Mouse (Mus musculus) intestine, embryonic 16.5 days (tissue): ENCODE results near the gene Mmp9. TPM values are rescaled to one million over a fixed set of nuclear protein-coding genes. Genes with fewer than 3 reads are reported as not detected.

Experiments
- ATAC-seq: fragments of 200-750 bp; cut with Nextera tagmentation; 2 replicates; pipeline ENCODE4 v1.8.0; 2017; ENCODE audit warnings: moderate TSS enrichment, moderate library complexity
- H3K27ac ChIP-seq: fragments of 300-500 bp; sonication (generic); 2 replicates; pipeline ENCODE4 v1.5.1; 2014; ENCODE audit warnings: mild to moderate bottlenecking, low read length
- H3K27me3 ChIP-seq: fragments of 300-500 bp; sonication (generic); replicated peaks from 2 replicates; pipeline ENCODE4 v1.6.1; 2014; ENCODE audit warnings: low read length, control low read depth, mixed read lengths; ENCODE audit not compliant: control insufficient read depth, insufficient read depth
- H3K36me3 ChIP-seq: fragments of 300-500 bp; sonication (generic); 2 replicates; pipeline ENCODE4 v1.6.1; 2014; ENCODE audit warnings: low read length, control low read depth; ENCODE audit not compliant: control insufficient read depth, insufficient read depth
- H3K4me1 ChIP-seq: fragments of 300-500 bp; sonication (generic); 2 replicates; pipeline ENCODE4 v1.6.1; 2014; ENCODE audit warnings: low read length, control low read depth, mixed read lengths; ENCODE audit not compliant: control insufficient read depth, insufficient read depth
- H3K4me2 ChIP-seq: fragments of 300-500 bp; sonication (generic); 2 replicates; pipeline ENCODE4 v1.6.1; 2014; ENCODE audit warnings: low read depth, low read length, control low read depth
- H3K4me3 ChIP-seq: fragments of 300-500 bp; sonication (generic); 2 replicates; pipeline ENCODE4 v1.5.1; 2014; ENCODE audit warnings: mild to moderate bottlenecking, low read length
- H3K9ac ChIP-seq: fragments of 300-500 bp; sonication (generic); 2 replicates; pipeline ENCODE4 v1.6.1; 2014; ENCODE audit warnings: low read depth, low read length
- H3K9me3 ChIP-seq: fragments of 300-500 bp; sonication (generic); 2 replicates; pipeline ENCODE4 v1.6.1; 2016; ENCODE audit warnings: low read length, control low read depth; ENCODE audit not compliant: control insufficient read depth
- WGBS: fragments of 180-500 bp; shearing (Covaris S2); extraction: QIAGEN DNeasy Blood & Tissue Kit; methylation state at CpG from one replicate; pipeline ENCODE4 v1.1.7; 2014; 5-methylcytosine and 5-hydroxymethylcytosine counted together
- polyA plus RNA-seq: library from polyadenylated mRNA; unstranded; fragments of >200 nt; fragmentation: Nextera tagmentation; extraction: Ambion mirVana; gene quantifications from 2 replicates; pipeline ENCODE4 v1.2.1, GENCODE M21; 2015

The Mmp9 gene
- polyA plus RNA-seq, 1 experiment from 2014 or later: 7.6 TPM

DNA sequence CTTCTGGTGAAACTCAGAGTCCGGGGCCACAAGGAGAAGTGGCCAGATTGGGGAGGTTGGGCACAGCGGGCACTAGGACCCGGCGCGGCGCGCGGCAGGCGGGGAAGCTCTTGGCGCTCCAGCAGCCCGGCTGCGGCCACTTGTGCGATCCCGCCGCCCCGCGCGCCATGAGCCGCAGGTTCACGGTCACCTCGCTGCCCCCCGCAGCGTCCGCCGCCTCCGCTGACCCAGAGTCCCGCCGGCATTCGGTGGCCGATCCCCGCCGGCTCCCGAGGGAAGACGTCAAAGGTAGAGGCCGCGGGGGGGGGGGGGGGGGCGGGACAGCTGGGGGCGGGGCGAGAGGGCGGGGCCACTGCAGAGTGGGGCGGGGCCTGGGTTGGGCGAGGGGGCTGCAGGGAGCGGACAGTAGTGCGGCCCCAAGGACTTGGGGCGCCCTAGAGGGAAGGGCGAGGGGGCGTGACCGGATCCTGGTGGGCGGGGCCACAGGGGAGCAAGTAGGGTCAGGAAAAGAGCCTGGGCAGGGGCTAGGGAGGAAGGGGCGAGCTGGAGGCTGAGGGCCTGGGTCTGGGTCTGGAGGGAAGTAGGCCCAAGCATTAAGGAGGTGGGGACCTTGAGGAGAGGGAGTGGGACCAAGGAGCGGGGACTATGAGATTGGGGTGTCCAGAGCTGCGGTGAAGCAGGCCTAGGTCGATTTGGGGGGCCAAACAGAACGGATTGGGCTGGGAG is 20.3 kb downstream of the Mmp9 start, which contains the start of gene Slc12a5:
Gene Slc12a5 (plus strand): TSS at position 87 of the 726 bp plus-strand sequence.
- peak; percentile 79 for ATAC-seq
- H3K4me2 ChIP-seq: peak within 1 kb of the TSS; percentile 85
- H3K27me3 ChIP-seq: 0 out of 2 replicates have a peak, but pooled peaks cover 3% of the 10 kb centered on the region
- no peak within 1 kb of the TSS for H3K27ac ChIP-seq
- H3K4me1 ChIP-seq: peaks cover 7% of the 10 kb centered on the region; the same call in 1 of the 2 replicates
- no peaks in the 10 kb centered on the region for H3K36me3 ChIP-seq
- WGBS: 1% methylated on average over 43 of the region's 54 CpGs
- H3K4me3 ChIP-seq: peak within 1 kb of the TSS; percentile 59
- peaks cover 4% of the 10 kb centered on the region; the same call in 1 of the 2 replicates for H3K9me3 ChIP-seq
- peak within 1 kb of the TSS; percentile 62 for H3K9ac ChIP-seq

DNA sequence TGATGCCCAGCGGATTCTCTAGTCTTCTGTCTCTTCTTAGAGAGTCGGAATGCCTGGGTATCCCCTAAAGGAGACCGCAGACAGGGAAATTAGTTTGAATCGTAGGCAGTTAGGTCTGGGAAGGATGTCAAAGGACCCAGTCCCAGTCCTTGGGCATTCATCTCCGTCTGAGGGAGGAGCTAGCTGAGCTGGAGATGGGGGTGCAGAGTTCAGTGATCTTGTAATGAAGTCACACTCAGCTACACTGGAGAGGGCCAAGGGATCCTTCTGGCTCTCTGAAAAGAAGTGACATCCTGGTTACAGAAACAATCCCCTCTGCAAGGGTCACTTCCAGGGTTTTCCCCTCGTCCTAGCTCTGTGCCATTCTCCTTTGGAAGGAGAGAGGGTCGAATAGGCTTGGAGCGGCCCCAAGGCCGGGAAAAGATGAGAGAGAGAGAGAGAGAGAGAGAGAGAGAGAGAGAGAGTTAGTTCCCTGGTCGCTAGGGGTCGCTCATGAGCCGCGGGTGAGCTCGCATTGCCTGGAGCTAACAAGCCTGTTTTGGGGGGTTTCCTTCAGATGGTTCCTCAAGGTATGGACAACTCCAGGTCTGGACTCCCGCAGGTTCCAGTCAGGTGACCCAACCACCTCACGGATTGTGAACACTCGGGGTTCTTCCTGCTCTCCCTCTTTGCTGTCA is 21.1 kb downstream of the Mmp9 start:
- WGBS: 11% methylated on average over 17 of the region's 17 CpGs
- H3K27me3 ChIP-seq: peaks cover 6% of the 10 kb centered on the region
- H3K4me3 ChIP-seq: no peak overlapping the region
- H3K4me1 ChIP-seq: peaks cover 7% of the 10 kb centered on the region; the same call in 1 of the 2 replicates
- no peak overlapping the region for H3K9ac ChIP-seq
- H3K36me3 ChIP-seq: no peaks in the 10 kb centered on the region
- no peak overlapping the region for H3K27ac ChIP-seq
- ATAC-seq: peak; percentile 47
- peak overlapping the region; percentile 85; the same call in 1 of the 2 replicates for H3K4me2 ChIP-seq
- H3K9me3 ChIP-seq: peaks cover 4% of the 10 kb centered on the region; the same call in 1 of the 2 replicates

DNA sequence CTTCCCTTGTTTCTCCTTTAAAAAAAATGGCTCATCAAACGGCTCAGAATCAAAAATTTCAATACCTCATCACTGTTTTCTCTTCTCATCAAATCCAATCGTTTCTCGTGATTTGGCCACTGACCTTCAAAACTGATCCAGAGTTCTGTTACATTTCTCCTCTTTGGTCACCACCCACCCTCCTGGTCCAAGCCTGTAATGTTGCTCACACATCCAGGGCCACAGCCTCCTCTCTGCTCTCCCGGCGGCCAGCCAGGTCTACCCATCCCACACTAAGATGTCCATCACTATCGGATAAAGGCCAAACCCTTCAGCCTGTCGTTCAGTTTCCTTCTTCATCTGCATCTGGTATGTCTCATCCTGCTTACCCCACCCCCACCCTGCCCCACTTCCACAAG is 21.6 kb downstream of the Mmp9 start:
- Histone ChIP-seq H3K9me3 (peaks cover 4% of the 10 kb centered on the region; the same call in 1 of the 2 replicates), H3K4me1 (peaks cover 7% of the 10 kb centered on the region; the same call in 1 of the 2 replicates), H3K36me3 (no peaks in the 10 kb centered on the region), H3K4me3 (no peak overlapping the region), H3K9ac (no peak overlapping the region), H3K27ac (no peak overlapping the region), H3K4me2 (no peak overlapping the region), H3K27me3 (peaks cover 12% of the 10 kb centered on the region)
- WGBS: 40% methylated on average over 7 of the region's 7 CpGs
- ATAC-seq: no peak

DNA sequence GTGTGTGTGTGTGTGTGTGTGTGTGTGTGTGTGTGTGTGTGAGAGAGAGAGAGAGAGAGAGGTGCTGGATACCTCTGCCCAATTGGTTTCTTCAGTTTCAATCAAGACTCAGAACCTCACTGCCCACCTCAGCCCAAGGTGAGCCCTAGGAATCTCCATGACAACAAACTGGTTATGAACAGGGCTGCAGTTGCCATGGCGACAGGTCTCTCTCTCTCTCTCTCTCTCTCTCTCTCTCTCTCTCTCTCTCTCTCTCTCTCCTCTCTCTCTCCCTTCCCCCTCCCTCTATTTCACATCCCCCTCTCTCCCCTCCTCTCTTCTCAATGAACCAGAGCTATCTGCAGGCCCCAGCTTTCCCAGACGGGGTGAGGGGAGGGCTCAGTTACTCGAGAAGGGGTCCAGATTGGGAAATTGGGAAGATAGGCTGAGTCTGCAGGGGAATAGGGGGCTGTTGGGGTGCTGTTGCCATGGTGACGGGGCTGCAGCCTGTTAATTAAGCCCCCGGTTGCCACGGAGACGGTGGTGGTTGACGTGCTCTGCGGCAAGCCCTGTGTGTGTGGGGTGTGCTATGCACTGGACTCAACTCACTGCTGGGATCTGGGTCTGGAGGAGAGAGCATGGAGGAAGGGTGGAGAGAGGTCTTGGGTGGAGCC is 23.8 kb downstream of the Mmp9 start:
- Histone ChIP-seq H3K9ac (no peak overlapping the region), H3K36me3 (no peaks in the 10 kb centered on the region), H3K27ac (no peak overlapping the region), H3K4me1 (peaks cover 14% of the 10 kb centered on the region), H3K4me3 (no peak overlapping the region), H3K4me2 (no peak overlapping the region), H3K27me3 (peaks cover 33% of the 10 kb centered on the region), H3K9me3 (no peaks in the 10 kb centered on the region)
- WGBS: 40% methylated on average over 9 of the region's 9 CpGs
- no peak for ATAC-seq

DNA sequence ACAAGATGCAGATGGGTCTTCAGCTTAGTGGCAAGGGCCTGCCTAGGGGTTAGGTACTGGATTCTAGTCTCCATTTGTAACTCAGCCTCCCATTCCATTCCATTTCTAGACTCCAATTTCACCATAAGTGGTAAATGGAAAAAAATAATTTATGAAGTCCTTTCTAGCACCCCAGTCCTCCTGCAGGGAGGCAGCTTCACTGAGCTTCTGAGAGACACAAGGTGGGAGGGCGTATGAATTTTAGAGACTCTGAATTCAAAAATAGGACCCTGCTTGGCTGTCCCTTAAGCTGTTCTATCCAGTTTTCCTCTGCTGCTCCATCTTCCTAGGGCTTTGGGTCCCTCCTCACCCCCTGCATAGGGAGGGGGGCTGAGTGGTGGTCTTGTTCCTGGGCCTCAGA is 24.4 kb downstream of the Mmp9 start:
- no peak for ATAC-seq
- Histone ChIP-seq H3K27ac (no peak overlapping the region), H3K9me3 (no peaks in the 10 kb centered on the region), H3K9ac (no peak overlapping the region), H3K4me3 (no peak overlapping the region), H3K4me2 (no peak overlapping the region), H3K27me3 (peaks cover 39% of the 10 kb centered on the region), H3K4me1 (peaks cover 14% of the 10 kb centered on the region), H3K36me3 (no peaks in the 10 kb centered on the region)
- WGBS: 93% methylated on average over 1 of the region's 1 CpGs

DNA sequence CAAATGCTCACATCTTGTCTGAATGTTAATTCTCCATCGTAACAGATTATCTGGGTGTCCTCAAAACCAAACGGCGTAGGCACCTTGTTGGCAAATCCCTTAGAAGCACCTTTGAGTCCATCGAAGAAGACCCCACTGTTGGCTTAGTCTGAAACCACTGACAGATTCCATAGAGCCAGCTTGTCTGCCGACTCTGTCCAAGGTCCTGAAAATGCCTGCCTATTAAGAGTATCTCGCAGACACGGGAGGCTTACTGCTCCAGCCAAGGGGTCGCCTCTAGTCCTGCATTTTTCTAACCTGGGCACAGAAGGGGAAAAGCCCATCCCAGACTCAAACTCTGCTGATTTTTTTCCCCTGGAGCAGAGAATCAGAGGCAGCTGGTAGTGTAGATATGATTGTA is 25.8 kb downstream of the Mmp9 start:
- Histone ChIP-seq H3K4me1 (peaks cover 7% of the 10 kb centered on the region), H3K27ac (no peak overlapping the region), H3K9ac (no peak overlapping the region), H3K4me2 (no peak overlapping the region), H3K4me3 (no peak overlapping the region), H3K9me3 (no peaks in the 10 kb centered on the region), H3K36me3 (no peaks in the 10 kb centered on the region), H3K27me3 (peaks cover 53% of the 10 kb centered on the region)
- 17% methylated on average over 8 of the region's 8 CpGs for WGBS
- no peak for ATAC-seq

DNA sequence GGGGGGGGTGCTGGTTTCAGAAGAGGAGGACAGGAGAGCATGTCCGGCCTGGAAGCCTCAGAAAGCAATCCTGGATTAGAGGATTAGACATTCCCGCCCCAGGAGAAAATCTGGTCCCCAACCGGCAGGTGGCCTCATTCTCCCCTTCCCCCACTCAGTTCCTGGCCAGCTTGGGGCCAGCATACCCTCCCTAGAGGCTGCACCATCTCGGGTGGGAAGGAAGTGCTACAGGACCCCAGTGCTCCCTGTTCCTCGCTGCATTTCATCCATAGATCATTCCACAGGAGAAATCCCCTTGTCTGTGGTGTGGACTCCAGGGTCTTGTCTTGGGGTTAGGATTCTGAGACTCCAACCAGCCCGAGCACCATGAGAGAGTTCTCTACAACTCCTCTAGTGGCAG is 26.6 kb downstream of the Mmp9 start:
- H3K9ac ChIP-seq: no peak overlapping the region
- H3K36me3 ChIP-seq: no peaks in the 10 kb centered on the region
- peaks cover 7% of the 10 kb centered on the region for H3K4me1 ChIP-seq
- H3K9me3 ChIP-seq: no peaks in the 10 kb centered on the region
- no peak overlapping the region for H3K4me3 ChIP-seq
- ATAC-seq: no peak
- no peak overlapping the region for H3K27ac ChIP-seq
- peaks cover 56% of the 10 kb centered on the region for H3K27me3 ChIP-seq
- 14% methylated on average over 6 of the region's 6 CpGs for WGBS
- H3K4me2 ChIP-seq: no peak overlapping the region

DNA sequence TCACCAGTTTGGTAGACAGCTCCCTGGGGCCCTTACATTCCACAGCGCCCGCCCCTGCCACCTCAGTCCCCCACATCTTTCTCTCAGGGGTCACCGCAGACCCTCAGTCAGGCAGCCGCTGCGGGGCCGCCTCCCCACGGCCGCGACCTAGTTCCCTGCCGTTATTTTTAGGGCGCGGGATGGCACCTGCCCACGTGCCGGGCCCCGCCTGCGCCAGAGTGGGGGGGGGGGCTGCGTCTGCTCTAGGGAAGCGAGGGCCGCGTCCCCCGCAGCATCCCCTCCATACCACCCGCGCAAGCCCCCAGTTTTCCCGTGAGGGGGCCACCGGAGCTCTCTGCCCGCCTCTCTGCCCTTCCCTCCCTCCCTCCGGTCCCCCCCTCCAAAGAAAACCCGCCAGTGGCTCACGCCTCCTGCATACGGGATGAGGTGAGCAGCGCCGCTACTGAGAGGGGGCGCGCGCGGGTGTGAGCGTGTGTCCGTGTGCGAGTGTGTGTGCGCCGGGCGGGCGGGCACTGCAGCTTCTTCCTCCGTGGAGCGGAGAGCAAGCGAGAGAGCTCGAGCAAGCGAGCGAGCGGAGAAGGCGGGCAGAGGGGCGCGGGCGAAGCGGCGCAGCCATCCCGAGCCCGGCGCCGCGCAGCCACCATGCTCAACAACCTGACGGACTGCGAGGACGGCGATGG is 27.3 kb downstream of the Mmp9 start:
- H3K36me3 ChIP-seq: no peaks in the 10 kb centered on the region
- H3K27me3 ChIP-seq: peaks cover 60% of the 10 kb centered on the region
- WGBS: 2% methylated on average over 64 of the region's 65 CpGs
- no peak overlapping the region for H3K27ac ChIP-seq
- no peak overlapping the region for H3K9ac ChIP-seq
- peak overlapping the region; percentile 36 for H3K4me3 ChIP-seq
- peak overlapping the region; percentile 58 for H3K4me2 ChIP-seq
- ATAC-seq: peak; percentile 13; the same call in 1 of the 2 replicates
- peaks cover 7% of the 10 kb centered on the region for H3K4me1 ChIP-seq
- no peaks in the 10 kb centered on the region for H3K9me3 ChIP-seq

DNA sequence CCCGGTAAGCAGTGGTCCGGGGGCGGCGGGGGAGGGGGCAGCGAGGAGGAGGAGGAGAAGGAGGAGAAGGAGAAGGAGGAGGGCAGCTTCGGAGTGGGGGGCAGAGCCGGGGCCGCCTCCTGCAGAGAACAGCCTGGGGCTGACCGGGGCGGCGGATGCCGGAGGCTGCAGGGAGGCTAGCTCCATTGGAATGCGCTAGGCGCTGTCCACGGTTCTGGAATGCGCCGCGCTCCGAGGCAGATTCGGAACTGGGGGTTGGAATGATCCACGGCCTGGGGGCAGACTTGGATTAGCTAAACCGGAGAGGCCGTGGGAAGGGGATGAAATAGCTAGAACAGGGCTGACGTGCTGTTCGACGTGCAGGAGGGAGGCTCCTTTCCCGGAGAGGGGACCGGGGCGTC is 27.9 kb downstream of the Mmp9 start:
- under 1% methylated on average over 29 of the region's 29 CpGs for WGBS
- Histone ChIP-seq H3K27me3 (peaks cover 65% of the 10 kb centered on the region), H3K4me3 (peak overlapping the region; percentile 36), H3K4me2 (peak overlapping the region; percentile 58), H3K9me3 (no peaks in the 10 kb centered on the region), H3K27ac (no peak overlapping the region), H3K4me1 (peaks cover 7% of the 10 kb centered on the region), H3K9ac (no peak overlapping the region), H3K36me3 (no peaks in the 10 kb centered on the region)
- peak; percentile 71 for ATAC-seq
